Mouse (Mus musculus): ENCODE results near the gene Fcgrt.

DNA sequence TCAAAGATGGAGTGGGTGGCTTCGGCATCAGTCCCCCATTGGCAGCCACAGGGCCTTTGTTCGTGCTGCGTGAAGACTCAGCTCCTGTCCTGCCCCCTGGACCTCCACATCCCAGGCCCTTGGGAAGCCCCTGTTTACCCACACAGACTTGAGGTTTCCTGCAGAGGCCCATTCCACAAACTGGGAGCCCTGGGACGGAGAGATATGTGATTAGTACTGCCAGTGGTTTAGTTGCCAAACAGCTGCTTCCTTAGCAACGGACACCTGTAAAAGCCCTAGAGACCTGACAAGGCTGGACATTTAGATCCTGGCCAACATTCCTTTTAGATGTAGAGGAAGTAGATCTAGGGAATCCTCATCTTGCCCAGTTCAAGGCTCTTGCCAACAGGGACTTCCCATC, 38.3 kb upstream of the Fcgrt start:
- TF ChIP-seq CTCF (IDR thresholded peaks at IDR 0.05; ENCODE audit: insufficient read depth, low read length) = no peak
- TF ChIP-seq POLR2A (IDR thresholded peaks at IDR 0.05; ENCODE audit: borderline replicate concordance, extremely low read depth, low read depth, low read length) = no peak
